Mouse (Mus musculus) left cerebral cortex, adult 9 months (tissue): ENCODE measurements around the gene Bmpr1a.
A peak's percentile ranks its signal among the peaks of the same experiment; 100 is the strongest.

Experiments used
- DNase-seq, 2 experiments: peaks; one replicate each; pipeline ENCODE4 v3.0.0; 2022; ENCODE audit warnings: low spot score in 2 of 2

Gene Bmpr1a

GRCm38 (mm10) chr14:34505309-34505708 lies 2.2 kb upstream of the Bmpr1a start:
- DNase-seq = no peak

GRCm38 (mm10) chr14:34504377-34504776 lies 1.2 kb upstream of the Bmpr1a start:
- DNase-seq = no peak

GRCm38 (mm10) chr14:34503759-34504158 lies 618 bp upstream of the Bmpr1a start:
- no peak for DNase-seq

- DNase-seq = peak; percentile 45 to 84
These were observed 441 bp downstream of the Bmpr1a start for GRCm38 (mm10) chr14:34502475-34503324.

- peak in 1 of 2 experiments; percentile 25 for DNase-seq
These were observed 1.2 kb downstream of the Bmpr1a start for GRCm38 (mm10) chr14:34501804-34502474.

GRCm38 (mm10) chr14:34501447-34501803 lies 1.7 kb downstream of the Bmpr1a start:
- DNase-seq = no peak

GRCm38 (mm10) chr14:34500309-34500708 lies 2.8 kb downstream of the Bmpr1a start:
- no peak for DNase-seq

GRCm38 (mm10) chr14:34499664-34500063 lies 3.5 kb downstream of the Bmpr1a start:
- no peak for DNase-seq

GRCm38 (mm10) chr14:34497346-34497745 lies 5.8 kb downstream of the Bmpr1a start:
- DNase-seq = no peak

- DNase-seq = no peak
These were observed 9.5 kb downstream of the Bmpr1a start for GRCm38 (mm10) chr14:34493682-34494081.

GRCm38 (mm10) chr14:34492688-34493087 lies 10.5 kb downstream of the Bmpr1a start:
- no peak for DNase-seq

- no peak for DNase-seq
These were observed 12.2 kb downstream of the Bmpr1a start for GRCm38 (mm10) chr14:34490965-34491364.

- no peak for DNase-seq
These were observed 13.2 kb downstream of the Bmpr1a start for GRCm38 (mm10) chr14:34489928-34490327.

GRCm38 (mm10) chr14:34486169-34486568 lies 17.0 kb downstream of the Bmpr1a start:
- DNase-seq = no peak

GRCm38 (mm10) chr14:34483469-34484341 lies 19.4 kb downstream of the Bmpr1a start:
- no peak for DNase-seq

- DNase-seq = no peak
These were observed 31.6 kb downstream of the Bmpr1a start for GRCm38 (mm10) chr14:34471591-34471990.

- DNase-seq = no peak
These were observed 36.9 kb downstream of the Bmpr1a start for GRCm38 (mm10) chr14:34466291-34466690.

GRCm38 (mm10) chr14:34459386-34459785 lies 43.8 kb downstream of the Bmpr1a start:
- no peak for DNase-seq

GRCm38 (mm10) chr14:34458880-34459279 lies 44.3 kb downstream of the Bmpr1a start:
- DNase-seq = peak in 1 of 2 experiments; percentile 68

- DNase-seq = no peak
These were observed 48.9 kb downstream of the Bmpr1a start for GRCm38 (mm10) chr14:34454282-34454681.

GRCm38 (mm10) chr14:34453648-34454047 lies 49.5 kb downstream of the Bmpr1a start:
- no peak for DNase-seq

- DNase-seq = no peak
These were observed 51.3 kb downstream of the Bmpr1a start for GRCm38 (mm10) chr14:34451872-34452271.
